Mouse (Mus musculus) c-Kit-positive CD71-positive TER-119-negative erythroid progenitor cells, embryonic 14.5 days (primary cell): ENCODE results near the gene Dhrs3.

Experiments used
- DNase-seq: peaks from one replicate; pipeline ENCODE4 v3.0.0-alpha.2; 2013; ENCODE audit warnings: low read depth

Gene Dhrs3

GRCm38 (mm10) chr4:144939847-144940411 lies 47.3 kb downstream of the Dhrs3 start:
- no peak for DNase-seq

- DNase-seq = no peak
These were observed 48.3 kb downstream of the Dhrs3 start for GRCm38 (mm10) chr4:144940796-144941462.

GRCm38 (mm10) chr4:144942433-144942832 lies 49.8 kb downstream of the Dhrs3 start:
- no peak for DNase-seq

GRCm38 (mm10) chr4:144943273-144943672 lies 50.6 kb downstream of the Dhrs3 start:
- DNase-seq = no peak

GRCm38 (mm10) chr4:144947738-144948390 lies 55.2 kb downstream of the Dhrs3 start:
- no peak for DNase-seq

- peak; percentile 75 for DNase-seq
These were observed 57.1 kb downstream of the Dhrs3 start for GRCm38 (mm10) chr4:144949441-144950326.

GRCm38 (mm10) chr4:144950327-144950711 lies 57.7 kb downstream of the Dhrs3 start:
- no peak for DNase-seq

- no peak for DNase-seq
These were observed 58.3 kb downstream of the Dhrs3 start for GRCm38 (mm10) chr4:144950883-144951282.

- DNase-seq = no peak
These were observed 59.2 kb downstream of the Dhrs3 start for GRCm38 (mm10) chr4:144951859-144952258.

- no peak for DNase-seq
These were observed 60.8 kb downstream of the Dhrs3 start for GRCm38 (mm10) chr4:144953421-144953820.

- no peak for DNase-seq
These were observed 63.2 kb downstream of the Dhrs3 start for GRCm38 (mm10) chr4:144955863-144956262.

GRCm38 (mm10) chr4:144956293-144956692 lies 63.7 kb downstream of the Dhrs3 start:
- no peak for DNase-seq

- no peak for DNase-seq
These were observed 64.6 kb downstream of the Dhrs3 start for GRCm38 (mm10) chr4:144957186-144957585.

- no peak for DNase-seq
These were observed 65.1 kb downstream of the Dhrs3 start for GRCm38 (mm10) chr4:144957721-144958120.

- DNase-seq = no peak
These were observed 67.7 kb downstream of the Dhrs3 start for GRCm38 (mm10) chr4:144960188-144960904.

GRCm38 (mm10) chr4:144961232-144961631 lies 68.6 kb downstream of the Dhrs3 start:
- no peak for DNase-seq

- no peak for DNase-seq
These were observed 69.1 kb downstream of the Dhrs3 start for GRCm38 (mm10) chr4:144961696-144962095.

- DNase-seq = no peak
These were observed 72.6 kb downstream of the Dhrs3 start for GRCm38 (mm10) chr4:144965255-144965654.

GRCm38 (mm10) chr4:144968371-144968770 lies 75.7 kb downstream of the Dhrs3 start:
- no peak for DNase-seq

GRCm38 (mm10) chr4:144969030-144969429 lies 76.4 kb downstream of the Dhrs3 start:
- DNase-seq = no peak

GRCm38 (mm10) chr4:144971048-144971447 lies 78.4 kb downstream of the Dhrs3 start:
- DNase-seq = no peak
